Comparison of ENCODE assay signal across 30 mouse cellular contexts in the genomic region with DNA sequence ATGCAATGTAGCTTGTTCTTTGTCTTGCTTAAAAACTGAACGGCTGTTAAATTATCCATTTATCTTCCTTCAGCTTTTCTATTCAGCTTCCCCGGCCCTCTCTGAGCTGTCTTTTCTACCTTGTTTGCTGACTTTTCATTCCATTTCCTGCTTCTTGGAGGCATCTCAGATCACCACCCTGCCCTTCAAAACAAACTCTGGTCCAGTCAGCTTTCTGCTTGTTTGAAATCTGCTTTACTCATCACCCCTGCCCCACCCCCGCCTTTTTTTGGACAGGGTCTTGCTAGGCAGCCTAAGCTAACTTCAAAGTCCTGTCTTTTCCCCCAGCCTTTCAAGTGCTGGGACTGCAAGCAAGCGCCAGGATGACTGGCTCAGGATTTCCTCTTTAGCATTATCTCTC. TPM values are rescaled to one million over a fixed set of nuclear protein-coding genes. Genes with fewer than 3 reads are reported as not detected.
DNase-seq lines count a peak whose midpoint lies in the region; ATAC-seq lines count a peak whose summit lies in the region.
"Had no signal": no experiment of that assay in that cellular context is flagged by ENCODE, and none has a peak within 500 bp of the region (broad histone marks: within the 10 kb centered on the region; RNA-seq: fewer than 3 reads in every experiment).

No protein-coding gene starts in this region.

- H3K36me3 ChIP-seq in hindbrain, embryonic 10.5 days = no peaks in the 10 kb centered on the region
- H3K36me3 ChIP-seq in hindbrain, embryonic 13.5 days = no peaks in the 10 kb centered on the region
- no peaks in the 10 kb centered on the region for H3K36me3 ChIP-seq in neural tube, embryonic 15.5 days
- H3K36me3 ChIP-seq: heart, embryonic 13.5 days; hindbrain, embryonic 15.5 days; intestine, embryonic 15.5 days; liver, embryonic 12.5 days; neural tube, embryonic 12.5 days had no signal

- WGBS in hindbrain, embryonic 10.5 days = 24% methylated on average over 4 of the region's 4 CpGs
- WGBS in hindbrain, embryonic 13.5 days = 13% methylated on average over 4 of the region's 4 CpGs
- WGBS in neural tube, embryonic 15.5 days = 11% methylated on average over 4 of the region's 4 CpGs

- H3K4me1 ChIP-seq in hindbrain, embryonic 10.5 days (replicated peaks) = peaks cover 54% of the 10 kb centered on the region
- H3K4me1 ChIP-seq in hindbrain, embryonic 13.5 days (replicated peaks) = peaks cover 17% of the 10 kb centered on the region
- peaks cover 3% of the 10 kb centered on the region; the same call in 1 of the 2 replicates for H3K4me1 ChIP-seq in neural tube, embryonic 15.5 days
- H3K4me1 ChIP-seq: intestine, embryonic 15.5 days; megakaryocyte, embryonic 14.5 days had no signal

- no peaks in the 10 kb centered on the region; the same call in 1 of the 2 replicates for H3K27me3 ChIP-seq in hindbrain, embryonic 10.5 days (ENCODE audit: insufficient read depth, poor library complexity, severe bottlenecking)
- H3K27me3 ChIP-seq in hindbrain, embryonic 13.5 days = no peaks in the 10 kb centered on the region
- H3K27me3 ChIP-seq in neural tube, embryonic 15.5 days (replicated peaks) = no peaks in the 10 kb centered on the region
- H3K27me3 ChIP-seq: hindbrain, embryonic 15.5 days; intestine, embryonic 15.5 days; liver, embryonic 12.5 days; neural tube, embryonic 12.5 days had no signal

- H3K9me3 ChIP-seq in hindbrain, embryonic 10.5 days = no peaks in the 10 kb centered on the region
- H3K9me3 ChIP-seq in hindbrain, embryonic 13.5 days = no peaks in the 10 kb centered on the region
- no peaks in the 10 kb centered on the region for H3K9me3 ChIP-seq in neural tube, embryonic 15.5 days (replicated peaks)
- H3K9me3 ChIP-seq: heart, embryonic 13.5 days; hindbrain, embryonic 15.5 days; intestine, embryonic 15.5 days; liver, embryonic 12.5 days; megakaryocyte, embryonic 14.5 days; neural tube, embryonic 12.5 days had no signal

- no peak for DNase-seq in hindbrain, embryonic 10.5 days (ENCODE audit: low spot score)
- peak; percentile 52 for DNase-seq in neural tube, embryonic 10.5 days (ENCODE audit: extremely low spot score, low spot score)
- DNase-seq in embryo, embryonic 11 days = peak; percentile 57
- DNase-seq in left cerebral cortex, adult 11 months (ENCODE audit: low spot score) = no peak
- DNase-seq in adrenal gland, adult 8-10 months = no peak
- DNase-seq: adrenal gland, postnatal 10 days; cerebellum, adult 9-10 months; cerebellum, postnatal 36 days; gastrocnemius, postnatal 36 days; heart, adult 2 months; heart, postnatal 14 days; kidney, adult 2 months; kidney, postnatal 4 days; left cerebral cortex, postnatal 4 days; liver, postnatal 0 days; lung, postnatal 4 days; right cerebral cortex, postnatal 4 days; thymus, adult 2 months; thymus, postnatal 36 days had no signal

- peak overlapping the region; percentile 73 for H3K27ac ChIP-seq in hindbrain, embryonic 10.5 days
- no peak overlapping the region for H3K27ac ChIP-seq in hindbrain, embryonic 13.5 days
- H3K27ac ChIP-seq in neural tube, embryonic 15.5 days (replicated peaks) = no peak overlapping the region
- H3K27ac ChIP-seq: heart, adult 2 months; heart, embryonic 13.5 days; hindbrain, embryonic 15.5 days; intestine, embryonic 15.5 days; kidney, postnatal 0 days; liver, embryonic 12.5 days; neural tube, embryonic 12.5 days had no signal

- ATAC-seq in hindbrain, embryonic 13.5 days (ENCODE audit: low FRiP score) = no peak
- no peak for ATAC-seq in neural tube, embryonic 15.5 days (ENCODE audit: low FRiP score)
- ATAC-seq: forebrain, embryonic 14.5 days; intestine, embryonic 15.5 days; liver, embryonic 12.5 days; liver, postnatal 0 days; midbrain, embryonic 16.5 days had no signal

- no peak overlapping the region for H3K4me3 ChIP-seq in hindbrain, embryonic 10.5 days
- no peak overlapping the region for H3K4me3 ChIP-seq in hindbrain, embryonic 13.5 days
- H3K4me3 ChIP-seq in neural tube, embryonic 15.5 days (replicated peaks) = no peak overlapping the region
- H3K4me3 ChIP-seq: heart, adult 2 months; heart, embryonic 13.5 days; hindbrain, embryonic 15.5 days; intestine, embryonic 15.5 days; liver, embryonic 12.5 days; megakaryocyte, embryonic 14.5 days; neural tube, embryonic 12.5 days had no signal

- H3K4me2 ChIP-seq in hindbrain, embryonic 13.5 days = no peak overlapping the region
- H3K4me2 ChIP-seq in neural tube, embryonic 15.5 days = no peak overlapping the region
- H3K4me2 ChIP-seq: heart, embryonic 13.5 days; hindbrain, embryonic 15.5 days; intestine, embryonic 15.5 days; liver, embryonic 12.5 days; neural tube, embryonic 12.5 days had no signal

- H3K9ac ChIP-seq in hindbrain, embryonic 13.5 days = no peak overlapping the region
- H3K9ac ChIP-seq in neural tube, embryonic 15.5 days (replicated peaks) = no peak overlapping the region
- H3K9ac ChIP-seq: heart, embryonic 13.5 days; hindbrain, embryonic 15.5 days; intestine, embryonic 15.5 days; liver, embryonic 12.5 days; liver, postnatal 0 days; neural tube, embryonic 12.5 days had no signal

RNA-seq across cellular contexts. Expression of a gene that starts 24.4 kb away (rescaled TPM):
- 9.7 and 10.7 TPM in 2 replicates for polyA plus RNA-seq in hindbrain, embryonic 10.5 days (2016; fragmentation: Nextera tagmentation; extraction: Ambion mirVana)
- polyA plus RNA-seq in hindbrain, embryonic 13.5 days (2015; fragmentation: Nextera tagmentation; extraction: Ambion mirVana) = 7.3 and 8.2 TPM in 2 replicates
- 7.4 and 7.6 TPM in 2 replicates for polyA plus RNA-seq in neural tube, embryonic 15.5 days (2015; fragmentation: Nextera tagmentation; extraction: Ambion mirVana)
- 1 to 10 TPM; 2.9 to 4.2 (median 4.2) TPM for total RNA-seq in adrenal gland, adult 8-10 months (2022)

RNA-seq across cellular contexts. Expression of a gene that starts 28.2 kb away (rescaled TPM):
- polyA plus RNA-seq in hindbrain, embryonic 10.5 days (2016; fragmentation: Nextera tagmentation; extraction: Ambion mirVana) = 0.50 and 0.72 TPM in 2 replicates
- polyA plus RNA-seq in hindbrain, embryonic 13.5 days (2015; fragmentation: Nextera tagmentation; extraction: Ambion mirVana) = 1.0 and 1.1 TPM in 2 replicates
- 0.68 and 0.96 TPM in 2 replicates for polyA plus RNA-seq in neural tube, embryonic 15.5 days (2015; fragmentation: Nextera tagmentation; extraction: Ambion mirVana)
- under 1 TPM; 0.20 to 0.59 (median 0.28) TPM for total RNA-seq in adrenal gland, adult 8-10 months (2022)
- polyA plus RNA-seq: liver, embryonic 12.5 days had no signal

Comparison
In these comparisons a context has a peak if more than half of its experiments do, and no peak if none do; other contexts are left out.
1. DNase-seq: peak in neural tube, embryonic 10.5 days (single experiment) and embryo, embryonic 11 days (single experiment); none in hindbrain, embryonic 10.5 days (single experiment), left cerebral cortex, adult 11 months (single experiment) and adrenal gland, adult 8-10 months (single experiment).